Mouse (Mus musculus): ENCODE data around the gene Tbx2.

Tbx2 gene

DNA sequence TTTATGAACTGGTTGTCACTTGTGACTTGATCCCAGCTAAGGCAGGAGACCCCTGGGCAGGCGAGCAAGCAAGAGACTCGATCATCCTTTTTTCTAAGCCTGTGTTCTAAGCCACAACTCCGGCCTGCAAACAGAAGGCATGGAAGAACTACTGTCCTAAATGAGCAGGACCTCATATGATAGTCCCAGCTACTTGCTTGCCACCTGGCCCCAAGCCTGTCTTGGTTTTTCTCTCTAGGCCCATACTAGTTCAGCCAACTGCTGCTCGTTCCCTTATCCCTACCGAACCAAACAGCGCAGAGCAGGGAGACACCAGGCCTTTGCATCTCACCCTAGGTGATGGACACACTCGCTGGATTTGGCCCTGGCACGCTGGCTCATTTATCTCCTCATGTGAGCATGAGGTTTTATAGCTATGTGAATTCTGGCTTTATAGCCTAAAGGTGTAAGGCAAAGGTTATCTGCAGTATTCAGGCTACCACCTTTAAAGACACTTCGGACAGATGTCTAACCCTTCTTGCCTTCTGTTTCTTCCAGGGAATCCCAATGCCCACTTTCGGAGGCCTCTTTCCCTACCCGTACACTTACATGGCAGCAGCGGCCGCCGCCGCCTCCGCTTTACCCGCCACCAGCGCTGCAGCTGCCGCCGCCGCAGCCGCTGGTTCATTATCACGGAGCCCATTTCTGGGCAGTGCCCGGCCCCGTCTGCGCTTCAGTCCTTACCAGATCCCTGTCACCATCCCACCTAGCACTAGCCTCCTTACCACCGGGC is 7.9 kb downstream of the Tbx2 start:
- DNase-seq (ENCODE audit: low spot score) = no peak

DNA sequence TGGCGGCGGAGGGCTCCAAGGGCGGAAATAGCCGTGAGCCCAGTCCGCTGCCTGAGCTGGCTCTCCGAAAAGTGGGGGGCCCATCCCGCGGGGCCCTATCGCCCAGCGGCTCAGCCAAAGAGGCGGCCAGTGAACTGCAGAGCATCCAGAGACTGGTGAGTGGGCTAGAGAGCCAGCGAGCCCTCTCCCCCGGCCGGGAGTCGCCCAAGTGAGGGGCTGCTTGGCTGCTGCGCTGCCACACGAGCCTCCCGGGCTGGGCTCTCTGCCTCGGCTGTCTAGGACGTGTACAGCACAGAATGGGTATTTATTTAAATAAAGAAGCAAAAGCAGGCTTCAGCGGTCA is 8.4 kb downstream of the Tbx2 start:
- DNase-seq (ENCODE audit: low spot score) = no peak

DNA sequence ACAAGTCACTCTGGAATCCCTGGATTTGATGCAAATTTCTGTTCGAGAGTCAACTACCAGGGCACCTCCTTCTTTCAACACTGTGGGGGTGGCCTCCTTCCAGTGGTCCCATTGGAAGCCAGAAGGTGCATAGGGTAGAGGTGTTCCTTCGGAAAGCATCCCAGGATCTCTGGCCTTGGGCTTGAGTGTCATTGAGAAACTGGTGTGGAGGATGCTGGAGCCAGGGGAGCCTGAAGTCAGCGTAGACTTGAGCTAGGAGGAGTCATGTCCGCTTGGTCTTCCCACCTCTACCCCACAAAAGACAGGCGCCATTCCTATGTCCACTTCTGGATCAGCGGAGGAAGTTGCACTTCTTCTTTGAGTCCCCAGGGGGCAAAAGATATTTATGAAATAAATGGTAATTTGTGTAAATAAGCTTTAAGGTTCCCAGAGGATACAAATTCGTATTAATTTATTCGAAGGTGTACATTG is 8.9 kb downstream of the Tbx2 start:
- no peak for DNase-seq (ENCODE audit: low spot score)

DNA sequence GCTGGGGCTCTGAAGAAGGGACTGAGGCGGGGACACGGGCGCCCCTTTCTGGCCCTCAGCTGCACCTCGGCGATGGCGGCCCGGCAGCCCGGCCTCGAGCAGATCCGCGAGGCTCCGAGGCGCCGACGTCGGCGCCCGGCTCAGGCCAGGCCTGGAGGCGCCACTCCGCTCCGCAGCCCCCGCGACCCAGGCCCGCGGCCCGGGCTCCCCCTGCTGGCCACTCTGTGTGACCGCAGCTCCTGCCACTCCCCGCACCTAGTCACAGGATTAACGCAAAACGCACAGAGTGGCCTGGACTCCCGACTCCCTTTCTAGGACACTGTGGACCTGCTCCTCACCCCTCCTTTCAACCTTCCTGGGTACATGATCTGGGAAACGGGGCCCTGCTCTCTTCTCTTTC is 9.6 kb downstream of the Tbx2 start:
- DNase-seq (ENCODE audit: low spot score) = peak; percentile 84

DNA sequence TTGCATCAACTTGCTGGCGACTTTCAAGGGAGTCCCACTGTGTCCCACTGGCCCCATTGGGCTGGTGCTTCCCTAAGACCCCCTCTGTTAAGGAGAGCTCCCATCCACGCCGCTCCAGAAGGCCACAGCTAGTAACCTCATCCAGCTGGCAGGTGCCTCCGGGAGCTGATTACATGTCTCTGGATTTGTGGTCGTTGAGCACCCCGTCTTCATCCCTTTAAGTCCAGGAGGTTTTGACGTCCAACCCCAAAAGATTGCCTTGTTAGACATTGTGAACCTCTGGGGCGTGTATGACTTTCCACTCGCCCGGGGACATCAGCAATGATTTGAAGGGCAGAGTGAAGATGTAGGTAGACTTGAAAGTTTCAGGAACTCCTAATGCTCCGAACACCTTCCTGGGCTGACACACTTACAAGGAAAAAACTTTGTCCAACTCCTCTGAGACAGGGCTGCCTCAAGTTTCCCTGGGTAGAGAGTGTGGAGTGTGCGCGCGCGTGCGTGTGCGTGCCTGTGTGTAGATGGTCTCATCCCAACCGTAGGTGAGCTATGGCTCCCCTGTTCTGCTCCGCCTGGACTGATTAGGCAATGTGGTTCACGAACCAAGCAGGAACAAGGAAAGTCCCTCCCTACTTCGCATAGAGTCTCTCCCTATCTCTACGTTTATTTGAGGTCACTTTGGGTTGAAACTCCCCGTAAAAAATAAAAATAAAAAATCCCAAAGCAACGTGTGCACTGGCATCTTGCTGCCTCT is 10.4 kb downstream of the Tbx2 start:
- DNase-seq (ENCODE audit: low spot score) = no peak

DNA sequence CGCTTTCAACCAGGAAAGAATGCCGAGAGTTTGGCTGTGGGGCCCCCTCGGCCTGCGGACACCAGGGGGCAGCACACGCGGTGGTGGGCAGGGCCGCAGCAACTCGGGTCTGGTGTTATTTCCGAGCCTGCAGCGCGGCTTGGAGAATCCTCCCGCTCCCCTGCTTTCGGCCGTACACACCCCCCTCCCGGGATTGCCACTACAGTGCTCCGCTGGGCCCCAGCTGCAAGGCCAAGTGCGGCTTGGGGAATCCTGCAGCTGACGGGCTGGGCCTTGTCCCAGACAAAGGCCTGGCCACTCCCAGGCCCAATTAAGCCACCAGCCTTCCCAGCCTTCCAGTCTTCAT is 11.0 kb downstream of the Tbx2 start:
- DNase-seq (ENCODE audit: low spot score) = peak; percentile 82

DNA sequence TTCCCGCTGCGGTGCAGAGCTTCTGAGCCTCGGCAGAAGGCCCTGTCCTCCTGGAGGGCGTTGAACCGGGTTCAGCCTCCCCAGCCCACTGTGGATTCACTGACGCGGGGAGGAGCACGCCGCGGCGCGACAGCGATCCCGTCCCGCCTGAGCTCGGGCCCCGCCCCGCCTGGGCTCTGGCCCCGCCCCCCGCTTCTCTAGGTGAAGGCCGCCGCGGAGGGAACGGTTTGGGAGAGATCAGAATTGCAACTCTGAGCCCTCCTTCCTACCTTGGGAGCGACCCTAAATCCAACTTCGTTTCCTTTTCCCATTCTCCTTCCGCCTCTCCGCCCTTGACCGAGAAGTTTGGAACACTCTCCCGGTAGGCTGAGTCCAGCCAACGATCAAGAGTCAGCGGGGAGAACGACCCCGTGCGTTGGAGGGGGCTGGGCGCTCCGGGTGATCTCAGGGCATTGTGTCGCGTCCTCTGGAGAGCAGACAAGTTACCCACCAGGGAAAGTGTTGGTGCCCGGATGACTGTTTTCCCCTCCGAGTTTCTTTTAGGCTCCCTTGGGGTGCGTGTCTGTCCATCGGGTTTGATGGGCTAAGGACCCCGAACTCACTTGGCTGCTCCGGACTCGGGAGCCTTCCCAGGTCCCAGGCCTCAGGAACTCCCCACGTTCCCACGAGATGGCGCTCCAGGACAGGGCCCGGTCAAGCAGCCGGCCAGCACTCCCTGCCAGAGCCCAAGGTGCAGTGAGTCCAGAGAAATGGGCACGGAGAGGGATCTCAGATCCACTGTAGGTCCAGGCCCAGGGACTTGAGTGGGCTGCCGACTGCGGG is 12.0 kb downstream of the Tbx2 start:
- DNase-seq (ENCODE audit: low spot score) = peak; percentile 84

DNA sequence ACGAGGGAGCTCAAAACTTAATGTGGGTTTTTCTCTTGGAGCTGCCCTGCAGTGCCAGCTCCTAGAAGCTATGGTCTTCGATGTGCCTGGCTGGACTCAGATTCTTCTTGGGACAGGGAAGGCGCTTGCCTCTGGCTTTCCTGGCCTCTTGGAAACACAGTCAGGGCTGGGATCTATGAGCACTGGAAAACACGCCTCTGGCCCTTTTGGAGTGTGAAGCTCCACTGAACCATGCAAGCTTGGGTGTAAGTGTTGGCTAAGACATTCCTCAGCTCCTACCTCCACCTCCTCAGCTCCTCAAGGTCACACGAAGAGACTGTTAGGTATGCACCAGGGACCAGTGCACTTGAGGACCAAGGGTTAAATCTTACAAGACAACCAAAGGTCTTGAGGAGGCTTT is 12.6 kb downstream of the Tbx2 start:
- no peak for DNase-seq (ENCODE audit: low spot score)

DNA sequence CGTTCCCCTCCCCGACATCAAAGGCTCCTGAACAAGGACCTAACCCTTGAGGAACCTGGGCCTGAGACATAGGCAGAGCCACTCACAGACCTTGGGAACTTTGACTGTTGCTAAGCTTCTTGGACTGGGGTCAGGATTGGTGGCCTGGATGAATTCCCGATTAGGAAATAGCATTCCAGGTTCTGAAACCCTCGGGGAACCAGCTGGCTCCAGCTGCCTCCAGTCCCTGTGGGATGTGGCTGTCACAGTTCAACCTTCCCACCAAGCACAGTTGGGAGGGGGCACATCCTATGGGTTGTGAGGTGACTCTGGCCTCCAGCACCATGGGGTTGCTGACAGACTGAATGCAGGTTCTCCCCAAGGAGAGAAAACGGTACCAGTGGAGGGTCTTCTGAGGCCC is 13.6 kb downstream of the Tbx2 start:
- DNase-seq (ENCODE audit: low spot score) = no peak

DNA sequence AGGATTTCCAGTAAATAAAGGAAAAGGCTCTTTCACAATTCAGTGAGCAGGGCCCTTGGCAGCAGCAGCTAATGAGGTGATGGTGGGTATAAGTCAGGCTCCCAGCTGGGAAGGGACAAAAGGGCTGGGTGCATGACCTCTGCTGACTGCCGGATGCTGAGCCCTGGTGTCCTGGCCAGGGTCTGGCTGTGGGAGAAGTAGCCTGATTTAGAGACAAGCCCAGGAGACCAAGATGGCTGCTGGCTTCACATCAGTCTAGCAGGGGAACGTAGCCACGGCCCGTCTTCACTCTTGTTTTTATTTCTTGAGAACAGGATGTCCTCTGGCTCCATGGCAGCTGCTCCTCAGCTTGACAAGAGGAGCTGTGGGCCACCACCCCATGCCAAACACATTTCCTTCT is 14.2 kb downstream of the Tbx2 start:
- DNase-seq (ENCODE audit: low spot score) = peak; percentile 46

DNA sequence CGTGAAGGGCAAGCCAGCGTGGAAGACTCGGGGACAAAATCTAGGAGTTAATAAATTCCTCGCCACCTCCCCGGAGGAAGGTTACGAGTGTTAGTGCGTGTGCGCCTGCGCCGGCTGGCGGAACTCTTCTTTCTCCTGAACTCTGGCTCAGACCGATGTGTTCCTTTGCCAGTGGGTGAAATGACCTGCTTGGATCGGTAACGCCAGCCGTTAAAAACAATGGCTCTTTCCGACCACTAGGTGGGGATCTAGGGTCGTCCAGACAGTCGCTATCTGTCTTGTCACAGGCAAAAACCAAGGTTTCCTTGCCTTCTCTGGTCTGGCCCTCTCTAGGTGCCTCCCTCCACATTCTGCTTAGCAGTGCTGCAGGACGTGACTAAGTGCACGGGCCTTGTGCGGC is 16.7 kb downstream of the Tbx2 start:
- peak; percentile 74 for DNase-seq (ENCODE audit: low spot score)

DNA sequence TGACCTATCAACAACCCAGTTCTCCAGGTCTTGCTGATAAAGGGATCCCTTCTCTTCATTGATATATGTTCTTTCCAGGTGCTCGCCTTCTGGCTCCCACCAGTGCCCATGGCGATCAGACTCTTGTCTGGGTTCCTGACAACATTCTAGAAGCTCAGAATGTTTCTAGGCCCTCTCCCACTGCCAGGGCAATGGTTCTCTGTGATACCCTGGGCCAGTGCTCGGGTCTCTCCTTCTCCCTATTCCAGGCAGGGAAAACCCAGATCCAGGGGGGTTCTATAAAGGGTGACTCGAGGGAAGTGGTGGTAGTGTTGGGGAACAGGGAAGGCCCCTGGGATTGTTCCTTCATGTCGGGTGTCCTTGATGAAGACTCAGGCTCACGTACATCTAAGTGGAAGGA is 17.9 kb downstream of the Tbx2 start, which contains the start of gene Gm11444:
TSS of gene Gm11444 (minus strand) at position 101 of the 400 bp plus-strand sequence.
- DNase-seq (ENCODE audit: low spot score) = no peak

DNA sequence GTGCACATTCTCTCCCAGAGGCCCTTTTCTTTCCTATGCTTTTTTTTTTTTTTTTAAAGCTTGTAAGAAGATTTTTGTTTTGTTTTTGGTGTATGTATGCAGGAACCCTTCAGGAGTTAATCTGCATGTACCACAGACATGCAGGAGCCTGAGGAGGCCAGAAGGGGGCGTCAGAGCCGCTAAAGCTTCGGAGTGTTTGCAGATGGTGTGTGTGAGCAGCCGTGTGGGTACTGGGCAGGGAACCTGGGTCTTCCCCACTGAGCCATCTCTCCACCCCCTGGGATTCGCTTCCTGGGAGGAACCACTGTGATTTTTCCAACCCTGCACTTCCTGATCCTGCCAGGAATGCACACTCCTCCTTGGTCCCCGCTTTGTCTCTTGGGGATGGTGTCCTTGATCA is 18.4 kb downstream of the Tbx2 start:
- no peak for DNase-seq (ENCODE audit: low spot score)

DNA sequence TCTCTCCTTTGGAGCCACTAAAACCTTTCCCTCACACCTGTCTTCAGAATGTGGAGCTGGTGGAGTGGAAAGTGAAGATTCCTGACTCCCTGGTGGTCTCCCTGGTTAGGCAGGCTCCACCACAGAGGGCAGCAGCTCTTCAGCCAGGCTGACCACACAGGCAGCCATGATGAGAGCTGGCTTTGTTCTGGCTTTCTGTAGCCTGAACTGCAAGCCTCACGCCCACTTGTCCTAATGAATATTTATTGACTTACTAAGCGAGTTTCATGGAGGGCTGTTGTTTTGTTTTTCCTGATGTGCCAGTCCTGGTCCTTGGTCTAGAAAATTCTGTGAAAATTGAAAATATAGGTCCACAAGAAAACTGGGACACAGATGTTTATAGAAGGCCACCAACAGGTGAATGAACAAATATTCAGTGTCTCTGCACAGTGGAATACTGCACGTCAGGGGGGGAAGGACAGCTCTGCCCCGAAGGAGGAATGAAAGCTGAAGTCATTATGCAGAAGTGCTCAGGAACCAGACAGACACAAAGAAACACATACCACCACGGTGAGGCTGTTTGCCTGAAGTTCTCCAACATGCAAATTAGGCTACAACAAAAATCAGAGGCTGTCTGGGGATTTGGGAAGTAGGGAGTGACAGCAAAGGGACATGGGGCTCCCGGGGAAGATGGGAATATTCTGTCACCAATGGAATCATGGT is 25.8 kb downstream of the Tbx2 start:
- DNase-seq (ENCODE audit: low spot score) = no peak

DNA sequence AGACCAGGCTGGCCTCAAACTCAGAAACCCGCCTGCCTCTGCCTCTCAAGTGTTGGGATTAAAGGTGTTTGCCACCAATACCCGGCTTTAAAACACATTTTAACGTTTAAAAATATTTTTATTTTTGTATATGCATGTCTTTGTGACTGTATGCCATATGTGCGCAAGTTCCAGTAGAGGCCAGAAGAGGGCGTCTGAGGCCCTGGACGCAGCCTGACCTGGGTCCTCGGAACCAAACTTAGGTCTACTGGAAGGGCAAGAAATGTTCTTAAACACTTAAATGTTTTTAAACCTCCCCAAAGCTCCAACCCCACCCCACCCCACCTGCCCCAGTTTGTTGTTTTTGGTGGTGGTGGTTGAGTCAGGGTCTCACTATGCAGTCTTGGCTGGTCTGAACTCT is 32.0 kb downstream of the Tbx2 start:
- DNase-seq (ENCODE audit: low spot score) = no peak

DNA sequence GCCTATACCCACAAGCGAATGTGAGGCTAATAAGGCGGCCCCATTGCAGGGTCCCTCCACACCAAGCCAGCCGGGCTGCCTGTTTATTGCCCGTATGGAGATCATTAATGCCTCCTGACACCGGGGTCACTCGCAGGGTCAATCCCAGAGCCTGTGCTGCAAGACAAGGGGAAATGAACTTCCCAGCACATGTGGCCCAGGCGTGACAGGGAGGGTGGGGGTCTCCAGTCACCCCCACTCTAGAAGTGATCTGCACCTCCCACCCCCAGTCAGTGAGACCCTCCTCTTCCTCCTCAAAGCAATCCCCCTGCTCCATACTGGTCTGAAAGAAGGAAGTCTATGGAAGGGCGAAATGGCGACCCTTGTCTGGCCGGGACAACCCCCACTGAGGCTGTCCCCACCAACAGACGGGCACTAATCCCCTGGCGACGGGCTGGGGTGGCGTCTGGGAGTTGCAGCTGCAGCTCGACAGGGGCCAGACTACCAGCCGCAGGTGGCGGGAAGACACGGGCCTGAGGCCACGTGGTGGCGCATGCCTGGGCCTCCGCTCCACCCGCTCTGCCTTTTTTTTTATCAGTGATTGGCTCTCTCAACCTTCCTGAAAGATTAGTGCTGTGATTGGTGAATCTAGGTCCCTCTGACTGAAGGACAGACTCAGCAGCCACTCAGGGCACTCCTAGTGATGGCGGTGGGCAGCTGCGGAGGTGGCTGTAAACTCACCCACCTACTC is 43.9 kb downstream of the Tbx2 start:
- DNase-seq (ENCODE audit: low spot score) = peak; percentile 78

DNA sequence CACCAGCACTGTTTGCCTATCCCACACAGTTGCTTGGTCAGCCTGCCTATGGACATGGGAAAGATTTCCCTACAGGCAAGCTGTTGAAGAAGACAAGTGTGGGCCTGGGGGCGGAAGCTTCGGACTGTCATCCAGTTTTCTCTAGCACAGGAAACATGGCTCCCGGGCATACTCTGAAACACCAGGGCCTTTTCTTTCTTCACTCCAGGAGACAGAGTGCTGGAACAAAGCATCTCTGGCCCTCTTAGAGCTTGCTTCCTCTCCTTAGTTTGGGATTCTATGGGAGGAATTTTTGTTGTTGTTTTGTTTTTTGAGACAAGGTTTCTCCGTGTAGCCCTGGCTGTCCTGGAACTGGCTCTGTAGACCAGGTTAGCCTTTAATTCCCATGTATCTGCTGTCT is 52.1 kb downstream of the Tbx2 start:
- DNase-seq (ENCODE audit: low spot score) = no peak

DNA sequence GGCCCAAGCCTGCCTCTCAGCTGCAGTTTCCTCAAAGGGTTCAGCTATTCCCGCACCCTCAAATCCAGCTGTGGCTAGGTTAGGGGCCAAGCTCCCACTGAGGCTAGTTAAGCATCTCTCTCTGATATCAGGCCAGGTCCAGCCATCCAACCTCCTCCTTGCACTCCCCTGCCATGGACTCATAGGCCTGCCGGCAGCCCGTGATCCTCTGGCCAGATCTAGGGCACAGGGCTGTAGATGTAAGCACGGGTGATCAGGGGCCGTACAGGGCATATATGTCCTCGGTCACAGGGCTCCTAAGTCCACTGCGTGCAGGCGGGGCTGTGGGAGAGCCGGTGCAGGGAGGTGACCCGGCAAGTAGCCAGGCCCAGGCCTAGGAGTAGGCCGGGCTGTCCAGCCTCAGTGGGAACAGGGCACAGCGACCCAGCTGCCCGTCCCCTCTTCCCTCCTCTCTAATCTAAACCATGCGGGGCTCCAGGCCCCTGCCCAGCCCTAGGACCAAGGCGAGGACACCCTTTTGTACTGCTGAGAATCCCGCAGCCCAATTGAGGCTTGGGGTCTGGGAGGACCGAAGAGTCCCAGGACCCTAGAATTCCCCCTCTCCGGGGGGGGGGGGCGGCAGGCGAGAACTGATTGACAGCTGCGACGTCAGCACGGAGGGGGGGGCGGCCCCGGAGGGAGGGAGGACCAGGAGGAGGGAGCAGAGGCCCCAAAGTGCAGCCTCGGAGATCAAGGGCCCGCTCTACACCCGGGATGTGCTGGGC is 53.5 kb downstream of the Tbx2 start, which contains the start of gene Tbx4:
TSS of gene Tbx4 (plus strand) at position 758 of the 764 bp plus-strand sequence.
- no peak for DNase-seq (ENCODE audit: low spot score)

DNA sequence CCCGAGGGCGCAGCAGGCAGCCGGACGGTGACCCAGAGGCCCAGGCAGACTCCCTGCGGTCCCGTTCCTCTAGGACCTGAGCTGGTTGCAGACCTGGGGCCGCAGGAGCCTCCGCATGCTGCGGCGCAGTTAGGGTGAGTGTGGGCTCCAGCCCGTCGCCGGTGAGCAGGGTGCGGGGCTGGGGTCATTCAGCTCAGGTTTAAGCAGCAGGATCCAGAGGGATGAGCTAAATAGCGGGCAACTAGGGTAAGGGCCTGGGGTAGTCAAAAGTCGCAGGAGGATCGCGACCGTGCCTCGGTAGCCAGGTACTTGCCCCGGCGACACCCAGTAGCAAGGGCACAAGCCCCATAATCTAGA is 54.1 kb downstream of the Tbx2 start:
- DNase-seq (ENCODE audit: low spot score) = no peak

DNA sequence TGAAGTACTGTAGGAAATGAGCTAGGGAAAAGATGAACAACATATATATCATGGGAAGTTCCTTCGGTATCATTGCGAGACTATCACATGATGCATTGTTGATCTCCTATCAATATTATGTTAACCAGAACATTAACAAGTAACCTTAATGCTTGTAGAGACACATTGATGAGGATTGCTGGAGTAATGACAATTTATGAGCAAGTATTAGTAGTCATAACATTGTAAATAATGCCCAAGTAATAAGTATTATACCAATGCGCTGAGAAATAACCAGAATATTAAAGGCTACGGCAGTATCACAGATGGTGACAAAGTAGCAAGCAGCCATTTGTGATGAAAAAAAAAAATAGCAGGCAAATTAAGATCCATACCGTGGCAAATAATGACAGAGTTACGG is 54.9 kb downstream of the Tbx2 start:
- no peak for DNase-seq (ENCODE audit: low spot score)
